Mouse (Mus musculus) testis, adult 2 months (tissue): ENCODE results near the gene Cpa3. TPM values are rescaled to one million over a fixed set of nuclear protein-coding genes. Genes with fewer than 3 reads are reported as not detected.

Source experiments
- H3K27ac ChIP-seq: fragments of 200-500 bp; 2 replicates; pipeline ENCODE4 v1.5.1; 2012; ENCODE audit warnings: low read depth, low read length; ENCODE audit not compliant: control insufficient read depth, insufficient read depth
- H3K27me3 ChIP-seq: fragments of 200-500 bp; 2 replicates; pipeline ENCODE4 v1.6.1; 2012; ENCODE audit warnings: mild to moderate bottlenecking, low read length, moderate library complexity; ENCODE audit not compliant: control insufficient read depth, insufficient read depth
- H3K36me3 ChIP-seq: fragments of 200-500 bp; 2 replicates; pipeline ENCODE4 v1.6.1; 2012; ENCODE audit warnings: mild to moderate bottlenecking, low read length; ENCODE audit not compliant: control insufficient read depth, insufficient read depth
- H3K4me1 ChIP-seq: fragments of 200-500 bp; 2 replicates; pipeline ENCODE4 v1.6.1; 2012; ENCODE audit warnings: low read length; ENCODE audit not compliant: control insufficient read depth, insufficient read depth
- H3K4me3 ChIP-seq: fragments of 200-500 bp; 2 replicates; pipeline ENCODE4 v1.5.1; 2012; ENCODE audit warnings: low read depth, mild to moderate bottlenecking, low read length, moderate library complexity, mixed read lengths; ENCODE audit not compliant: control insufficient read depth
- CTCF ChIP-seq: fragments of 200-500 bp; IDR thresholded peaks from 2 replicates; pipeline ENCODE4 v1.5.1; 2012; ENCODE audit warnings: low read depth, mild to moderate bottlenecking, inconsistent platforms, low read length, moderate library complexity; ENCODE audit not compliant: control insufficient read depth, insufficient read depth, insufficient replicate concordance
- POLR2A ChIP-seq: fragments of 200-500 bp; IDR thresholded peaks from 2 replicates; pipeline ENCODE4 v1.6.1; 2012; ENCODE audit warnings: low read depth, mild to moderate bottlenecking, inconsistent platforms, low read length, moderate library complexity; ENCODE audit not compliant: control insufficient read depth
- polyA plus RNA-seq: library from polyadenylated mRNA; depleted of rRNA; stranded (reverse); fragments of >200 nt; gene quantifications from 2 replicates; pipeline ENCODE4 v1.2.3, GENCODE M21; 2012; rRNA removed

Gene Cpa3
- polyA plus RNA-seq, 1 experiment, result 0.33 TPM

DNA sequence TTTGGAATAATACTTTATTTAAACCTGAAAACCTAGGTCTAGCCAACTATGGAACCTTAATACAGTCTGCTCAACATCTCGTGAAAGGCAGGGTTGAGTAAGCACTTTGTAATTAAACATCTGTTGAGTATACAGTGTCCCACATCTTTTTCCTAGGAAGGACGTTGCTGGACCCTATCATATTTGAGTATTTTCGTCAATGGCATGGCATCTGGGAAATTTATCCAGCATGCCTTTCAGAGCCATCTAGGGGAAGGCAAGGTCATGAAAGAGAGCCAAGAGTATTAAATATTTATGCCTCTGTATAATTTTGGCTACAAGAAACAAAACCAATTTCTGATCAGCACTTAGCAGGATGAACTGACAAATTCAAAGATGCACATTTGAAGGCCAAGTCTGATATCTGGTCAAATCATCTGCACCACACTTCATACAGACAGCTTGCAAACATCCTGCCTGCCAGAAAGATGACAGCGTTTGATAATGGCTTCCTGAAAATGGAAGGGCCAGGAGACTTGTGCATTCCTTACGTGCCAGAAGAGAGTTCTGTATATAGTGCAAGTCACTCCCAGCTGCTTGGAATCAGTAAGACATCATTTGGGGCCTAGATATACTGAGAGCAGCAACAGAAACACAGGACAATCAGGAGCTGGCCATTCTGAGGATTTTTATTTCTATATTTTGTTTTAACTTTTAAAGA lies 52.9 kb downstream of the Cpa3 start:
- H3K27me3 ChIP-seq, result no peaks in the 10 kb centered on the region
- H3K4me3 ChIP-seq, result no peak overlapping the region
- H3K36me3 ChIP-seq, result no peaks in the 10 kb centered on the region
- no peak overlapping the region for H3K27ac ChIP-seq
- no peaks in the 10 kb centered on the region for H3K4me1 ChIP-seq
- TF ChIP-seq CTCF (no peak), POLR2A (no peak)

DNA sequence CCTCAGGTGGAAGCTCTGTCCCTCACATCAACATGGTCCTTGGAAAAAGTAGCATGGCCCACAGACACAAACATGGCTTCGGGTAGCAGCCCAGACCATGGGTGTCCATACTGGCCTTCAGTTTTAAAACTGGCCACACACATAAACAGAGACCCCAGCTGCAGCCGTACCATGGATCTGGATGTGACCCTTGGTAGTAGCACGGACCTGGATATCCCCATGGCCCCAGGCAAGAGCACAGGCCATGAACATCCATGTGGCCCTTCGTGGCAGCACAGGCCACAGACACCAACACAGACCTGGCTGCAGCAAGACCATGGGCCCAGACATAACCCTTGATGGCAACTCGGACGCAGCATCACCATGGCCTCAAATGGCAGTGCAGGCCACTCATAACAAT lies 69.6 kb downstream of the Cpa3 start:
- H3K36me3 ChIP-seq, result no peaks in the 10 kb centered on the region
- H3K27ac ChIP-seq, result no peak overlapping the region
- H3K4me1 ChIP-seq, result no peaks in the 10 kb centered on the region
- TF ChIP-seq CTCF (no peak), POLR2A (no peak)
- no peak overlapping the region for H3K4me3 ChIP-seq
- H3K27me3 ChIP-seq, result no peaks in the 10 kb centered on the region

DNA sequence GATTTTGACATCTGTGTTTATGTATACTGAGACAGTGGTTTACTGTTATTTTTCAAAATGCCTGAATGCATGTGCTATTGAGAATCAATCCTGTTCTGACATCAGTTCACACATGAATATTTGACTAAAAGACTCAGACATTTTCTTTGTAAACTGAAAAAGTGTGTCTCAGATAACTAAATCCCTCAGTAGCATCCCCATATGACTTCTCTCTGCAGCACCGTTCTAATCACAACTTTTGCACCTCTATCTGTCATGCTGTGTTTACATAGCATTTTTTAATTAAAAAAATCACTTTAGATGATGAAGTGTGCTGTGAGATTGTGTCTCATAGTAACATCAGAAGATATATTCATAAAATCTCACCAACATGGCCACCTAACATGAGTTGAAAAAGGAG lies 74.5 kb downstream of the Cpa3 start:
- Histone ChIP-seq H3K4me1 (no peaks in the 10 kb centered on the region), H3K4me3 (no peak overlapping the region), H3K36me3 (no peaks in the 10 kb centered on the region), H3K27ac (no peak overlapping the region), H3K27me3 (no peaks in the 10 kb centered on the region)
- TF ChIP-seq CTCF (no peak), POLR2A (no peak)

Other genes with a start within 250 kb of the Cpa3 start
- gene Hps3, start 206.9 kb downstream of the Cpa3 start, polyA plus RNA-seq, result 4.0 and 4.5 TPM in 2 replicates
- gene Hltf, start 184.4 kb downstream of the Cpa3 start, polyA plus RNA-seq, result 1.1 and 1.8 TPM in 2 replicates
- gene Gyg, start 86.9 kb downstream of the Cpa3 start, polyA plus RNA-seq, result 1.9 and 2.5 TPM in 2 replicates
- 0.12 and 0.13 TPM in 2 replicates for gene Cpb1, start 33.6 kb upstream of the Cpa3 start, polyA plus RNA-seq
- 0.35 and 0.86 TPM in 2 replicates for gene Agtr1b, start 125.0 kb upstream of the Cpa3 start, polyA plus RNA-seq